Mouse (Mus musculus): Measurements from ENCODE around the gene Prr15.

- TF ChIP-seq CTCF (IDR thresholded peaks at IDR 0.05; ENCODE audit: low read depth, low read length): no peak
- TF ChIP-seq POLR2AphosphoS5 (IDR thresholded peaks at IDR 0.05; ENCODE audit: insufficient replicate concordance, low read depth, low read length): no peak
- no peak for TF ChIP-seq GATA1 (IDR thresholded peaks at IDR 0.05; ENCODE audit: borderline replicate concordance, low read length)
Measured at GRCm38 (mm10) chr6:54342223-54342622, 16.6 kb downstream of the Prr15 start.

All from G1E (cell line).